Mouse (Mus musculus): ENCODE measurements around the gene Tmem201. TPM values are rescaled to one million over a fixed set of nuclear protein-coding genes. Genes with fewer than 3 reads are reported as not detected.

Tmem201 gene
- polyA plus RNA-seq, 1 experiment: 27.7 TPM

GRCm38 (mm10) chr4:149714542-149714941, 23.3 kb downstream of the Tmem201 start:
- H3K27me3 ChIP-seq (ENCODE audit: control insufficient read depth, insufficient read depth, insufficient read length): no peaks in the 10 kb centered on the region
- H3K36me3 ChIP-seq (ENCODE audit: control insufficient read depth, insufficient read depth): peaks cover 20% of the 10 kb centered on the region
- no peaks in the 10 kb centered on the region for H3K79me2 ChIP-seq (ENCODE audit: control insufficient read depth, insufficient read depth)
- no peak overlapping the region for H3K4me3 ChIP-seq (ENCODE audit: insufficient read depth, poor library complexity, severe bottlenecking)
- H3K79me3 ChIP-seq (ENCODE audit: low read depth): no peaks in the 10 kb centered on the region
- TF ChIP-seq USF1 (IDR thresholded peaks at IDR 0.05; ENCODE audit: low read depth): no peak
- H3ac ChIP-seq (ENCODE audit: control insufficient read depth, insufficient read length, low read depth): no peak overlapping the region

DNA sequence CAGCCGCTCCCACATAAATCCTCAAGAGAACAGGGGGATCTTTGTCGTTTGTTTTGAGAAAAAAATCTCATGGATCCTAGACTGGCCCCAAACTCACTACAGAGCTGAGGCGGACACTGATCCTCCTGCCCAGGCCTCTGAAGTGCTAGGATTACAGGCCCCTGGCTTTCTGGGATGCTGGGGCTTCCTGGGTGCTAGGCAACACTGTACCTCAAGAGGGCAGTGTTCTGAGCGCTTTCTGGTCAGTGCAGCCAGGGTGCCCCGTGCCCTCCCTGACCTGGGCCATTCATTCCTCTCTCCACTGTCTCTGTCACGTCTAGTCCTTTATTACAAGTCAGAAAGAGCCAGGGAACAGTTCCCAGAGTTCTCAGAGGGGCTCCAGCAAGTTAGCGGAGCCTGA, 25.9 kb downstream of the Tmem201 start:
- H3K27me3 ChIP-seq (ENCODE audit: control insufficient read depth, insufficient read depth, insufficient read length): no peaks in the 10 kb centered on the region
- no peak overlapping the region for H3K4me3 ChIP-seq (ENCODE audit: insufficient read depth, poor library complexity, severe bottlenecking)
- H3ac ChIP-seq (ENCODE audit: control insufficient read depth, insufficient read length, low read depth): no peak overlapping the region
- H3K79me3 ChIP-seq (ENCODE audit: low read depth): no peaks in the 10 kb centered on the region
- peaks cover 7% of the 10 kb centered on the region for H3K36me3 ChIP-seq (ENCODE audit: control insufficient read depth, insufficient read depth)
- peak; percentile 82 for TF ChIP-seq CTCF (IDR thresholded peaks at IDR 0.05; ENCODE audit: control insufficient read depth, insufficient read depth, insufficient read length)
- TF ChIP-seq USF1 (IDR thresholded peaks at IDR 0.05; ENCODE audit: low read depth): no peak
- TF ChIP-seq FOSL1 (IDR thresholded peaks at IDR 0.05; ENCODE audit: insufficient read depth, low read length, poor library complexity, severe bottlenecking): no peak
- no peaks in the 10 kb centered on the region for H3K79me2 ChIP-seq (ENCODE audit: control insufficient read depth, insufficient read depth)

- Histone ChIP-seq H3ac (ENCODE audit: control insufficient read depth, insufficient read length, low read depth) (no peak overlapping the region), H3K4me3 (ENCODE audit: insufficient read depth, poor library complexity, severe bottlenecking) (no peak overlapping the region), H3K79me2 (ENCODE audit: control insufficient read depth, insufficient read depth) (no peaks in the 10 kb centered on the region), H3K27me3 (ENCODE audit: control insufficient read depth, insufficient read depth, insufficient read length) (no peaks in the 10 kb centered on the region), H3K36me3 (ENCODE audit: control insufficient read depth, insufficient read depth) (peaks cover 6% of the 10 kb centered on the region), H3K79me3 (ENCODE audit: low read depth) (no peaks in the 10 kb centered on the region)
- TF ChIP-seq CEBPB (IDR thresholded peaks at IDR 0.05; ENCODE audit: low read depth) (no peak), FOSL1 (IDR thresholded peaks at IDR 0.05; ENCODE audit: insufficient read depth, low read length, poor library complexity, severe bottlenecking) (no peak), USF1 (IDR thresholded peaks at IDR 0.05; ENCODE audit: low read depth) (no peak), MYOG (IDR thresholded peaks at IDR 0.05; ENCODE audit: control insufficient read depth, extremely low read depth, insufficient read length) (no peak), MAX (IDR thresholded peaks at IDR 0.05) (no peak), MYOD1 (IDR thresholded peaks at IDR 0.05; ENCODE audit: control insufficient read depth, insufficient read length, low read depth) (no peak), CTCF (IDR thresholded peaks at IDR 0.05; ENCODE audit: control insufficient read depth, insufficient read depth, insufficient read length) (no peak)
These were observed 26.4 kb downstream of the Tmem201 start for GRCm38 (mm10) chr4:149711485-149711884.

- TF ChIP-seq MYOD1 (IDR thresholded peaks at IDR 0.05; ENCODE audit: control insufficient read depth, insufficient read length, low read depth): no peak
- TF ChIP-seq MYOG (IDR thresholded peaks at IDR 0.05; ENCODE audit: control insufficient read depth, extremely low read depth, insufficient read length): no peak
- no peak for TF ChIP-seq USF1 (IDR thresholded peaks at IDR 0.05; ENCODE audit: low read depth)
- no peak for TF ChIP-seq CEBPB (IDR thresholded peaks at IDR 0.05; ENCODE audit: low read depth)
- no peak for TF ChIP-seq FOSL1 (IDR thresholded peaks at IDR 0.05; ENCODE audit: insufficient read depth, low read length, poor library complexity, severe bottlenecking)
- TF ChIP-seq MAX (IDR thresholded peaks at IDR 0.05): no peak
- peak; percentile 49 for TF ChIP-seq CTCF (IDR thresholded peaks at IDR 0.05; ENCODE audit: control insufficient read depth, insufficient read depth, insufficient read length)
These were observed 27.3 kb downstream of the Tmem201 start for GRCm38 (mm10) chr4:149710510-149710909.

DNA sequence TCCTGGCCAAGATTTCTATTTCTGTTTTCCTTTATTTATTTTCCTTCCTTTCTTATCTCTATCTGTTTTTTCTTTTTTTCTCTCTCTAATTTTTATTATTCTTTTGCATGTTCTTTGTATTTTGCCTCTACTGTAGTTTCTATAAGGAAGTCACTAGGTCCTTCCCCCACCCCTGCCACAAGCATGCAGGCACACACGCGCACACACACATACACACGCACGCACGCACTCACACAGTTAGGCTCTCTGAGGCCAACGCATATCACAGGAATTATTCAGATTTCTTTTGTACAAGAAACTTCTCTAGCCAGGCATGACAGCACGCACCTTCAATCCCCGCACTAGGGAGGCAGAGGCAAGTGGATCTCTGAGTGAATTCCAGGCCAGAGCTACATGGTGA, 31.9 kb downstream of the Tmem201 start:
- Histone ChIP-seq H3K36me3 (ENCODE audit: control insufficient read depth, insufficient read depth) (no peaks in the 10 kb centered on the region), H3K27me3 (ENCODE audit: control insufficient read depth, insufficient read depth, insufficient read length) (no peaks in the 10 kb centered on the region), H3K79me2 (ENCODE audit: control insufficient read depth, insufficient read depth) (no peaks in the 10 kb centered on the region), H3ac (ENCODE audit: control insufficient read depth, insufficient read length, low read depth) (no peak overlapping the region), H3K4me3 (ENCODE audit: insufficient read depth, poor library complexity, severe bottlenecking) (no peak overlapping the region), H3K79me3 (ENCODE audit: low read depth) (no peaks in the 10 kb centered on the region)
- TF ChIP-seq CTCF (IDR thresholded peaks at IDR 0.05; ENCODE audit: control insufficient read depth, insufficient read depth, insufficient read length) (no peak), USF1 (IDR thresholded peaks at IDR 0.05; ENCODE audit: low read depth) (no peak), MAX (IDR thresholded peaks at IDR 0.05) (no peak), MYOG (IDR thresholded peaks at IDR 0.05; ENCODE audit: control insufficient read depth, extremely low read depth, insufficient read length) (no peak)

More at GRCm38 (mm10) chr4:149710510-149710909, 27.3 kb downstream of the Tmem201 start:
- Histone ChIP-seq H3K79me3 (ENCODE audit: low read depth) (no peaks in the 10 kb centered on the region), H3K4me3 (ENCODE audit: insufficient read depth, poor library complexity, severe bottlenecking) (no peak overlapping the region), H3K27me3 (ENCODE audit: control insufficient read depth, insufficient read depth, insufficient read length) (no peaks in the 10 kb centered on the region), H3ac (ENCODE audit: control insufficient read depth, insufficient read length, low read depth) (no peak overlapping the region), H3K36me3 (ENCODE audit: control insufficient read depth, insufficient read depth) (no peaks in the 10 kb centered on the region), H3K79me2 (ENCODE audit: control insufficient read depth, insufficient read depth) (no peaks in the 10 kb centered on the region)

- no peaks in the 10 kb centered on the region for H3K79me3 ChIP-seq (ENCODE audit: low read depth)
- TF ChIP-seq CEBPB (IDR thresholded peaks at IDR 0.05; ENCODE audit: low read depth) (no peak), MAX (IDR thresholded peaks at IDR 0.05) (no peak), MYOD1 (IDR thresholded peaks at IDR 0.05; ENCODE audit: control insufficient read depth, insufficient read length, low read depth) (no peak), MYOG (IDR thresholded peaks at IDR 0.05; ENCODE audit: control insufficient read depth, extremely low read depth, insufficient read length) (no peak), CTCF (IDR thresholded peaks at IDR 0.05; ENCODE audit: control insufficient read depth, insufficient read depth, insufficient read length) (no peak), FOSL1 (IDR thresholded peaks at IDR 0.05; ENCODE audit: insufficient read depth, low read length, poor library complexity, severe bottlenecking) (no peak), USF1 (IDR thresholded peaks at IDR 0.05; ENCODE audit: low read depth) (no peak)
- no peaks in the 10 kb centered on the region for H3K79me2 ChIP-seq (ENCODE audit: control insufficient read depth, insufficient read depth)
- no peaks in the 10 kb centered on the region for H3K27me3 ChIP-seq (ENCODE audit: control insufficient read depth, insufficient read depth, insufficient read length)
- H3ac ChIP-seq (ENCODE audit: control insufficient read depth, insufficient read length, low read depth): no peak overlapping the region
- H3K36me3 ChIP-seq (ENCODE audit: control insufficient read depth, insufficient read depth): no peaks in the 10 kb centered on the region
- no peak overlapping the region for H3K4me3 ChIP-seq (ENCODE audit: insufficient read depth, poor library complexity, severe bottlenecking)
These were observed 32.5 kb downstream of the Tmem201 start for GRCm38 (mm10) chr4:149705298-149705697.
